Mouse (Mus musculus) lung, postnatal 0 days (tissue): ENCODE results near the gene Tnn.

Experiments used
- CTCF ChIP-seq: IDR thresholded peaks from 2 replicates; pipeline ENCODE4 v1.5.1; 2016; ENCODE audit warnings: antibody characterized with exemption, mild to moderate bottlenecking
- EP300 ChIP-seq: IDR thresholded peaks from 2 replicates; pipeline ENCODE4 v1.6.1; 2016; ENCODE audit warnings: antibody characterized with exemption, mild to moderate bottlenecking, control low read depth

DNA sequence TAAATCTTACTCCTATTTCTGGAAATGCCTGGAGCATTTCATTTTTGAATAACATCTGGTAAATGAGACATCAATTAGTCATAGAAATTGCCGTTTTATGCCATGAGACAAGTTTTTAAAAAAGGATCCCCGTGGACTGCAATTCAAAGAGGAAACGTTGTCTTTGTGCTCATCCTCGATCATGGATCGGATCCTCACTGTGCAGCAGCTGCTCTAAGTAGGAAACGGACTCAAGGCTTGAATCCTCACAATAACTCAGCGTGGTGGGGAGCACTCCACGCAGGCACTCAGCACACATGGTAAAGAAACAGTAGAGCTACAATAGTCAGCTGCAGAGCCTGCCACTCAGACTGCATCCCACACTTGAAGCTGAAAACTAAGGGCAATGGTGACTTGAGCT is 23.5 kb upstream of the Tnn start:
- no peak for TF ChIP-seq EP300
- TF ChIP-seq CTCF: no peak
